Mouse (Mus musculus) spleen, postnatal 4 days (tissue): ENCODE measurements around the gene Ablim1.

Source experiments
- DNase-seq, 2 experiments: peaks; one replicate each; pipeline ENCODE4 v3.0.0; 2022; ENCODE audit warnings: low spot score in 2 of 2

The Ablim1 gene

GRCm38 (mm10) chr19:56984229-56984628, 330.5 kb downstream of the Ablim1 start:
- DNase-seq: no peak

GRCm38 (mm10) chr19:56983757-56984156, 331.0 kb downstream of the Ablim1 start:
- no peak for DNase-seq
